Mouse (Mus musculus) liver, embryonic 14 days (tissue): ENCODE data around the gene Gm5169. TPM values are rescaled to one million over a fixed set of nuclear protein-coding genes. Genes with fewer than 3 reads are reported as not detected.

Experiments used
- polyA plus RNA-seq: library from polyadenylated mRNA; depleted of rRNA; stranded (reverse); fragments of >200 nt; gene quantifications from 2 replicates; pipeline ENCODE4 v1.2.3, GENCODE M21; 2012; rRNA removed

The Gm5169 gene
- polyA plus RNA-seq: not detected in 2 replicates

DNA sequence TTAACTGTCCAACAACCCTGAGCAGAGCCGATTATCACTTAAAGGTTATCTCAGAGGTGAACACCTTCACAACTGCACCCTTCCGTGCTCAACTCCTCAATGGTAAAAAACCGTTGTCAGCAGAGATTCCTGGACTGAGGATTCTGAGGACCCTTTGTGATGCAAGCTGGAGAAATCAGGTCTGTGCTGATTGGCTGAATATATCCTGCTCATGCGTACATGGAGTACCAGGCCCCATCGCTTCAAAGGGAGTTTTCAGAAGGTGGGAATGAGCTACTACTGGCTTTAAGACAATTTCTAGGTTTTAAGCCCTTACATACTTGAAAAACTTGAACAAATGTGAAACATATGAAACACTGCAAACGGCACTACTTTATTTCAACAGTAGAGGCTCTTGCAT is at the start of gene Gm5169:
Gene Gm5169, minus strand, starts transcription at position 101 of the 400 bp plus-strand sequence.

